Mouse (Mus musculus) frontal cortex, postnatal 14 days (tissue): ENCODE results near the gene Ldoc1.

Experiments used
- DNase-seq, 2 experiments: peaks; one replicate each; pipeline ENCODE4 v3.0.0; 2022; ENCODE audit warnings: low spot score in 2 of 2

The Ldoc1 gene

GRCm38 (mm10) chrX:61709302-61710033 lies at the start of gene Ldoc1:
Gene Ldoc1, plus strand, starts transcription at chrX:61709497.
- no peak for DNase-seq

- DNase-seq, result no peak
Observed at GRCm38 (mm10) chrX:61710131-61710530, 834 bp downstream of the Ldoc1 start.

GRCm38 (mm10) chrX:61722281-61723028 lies 13.2 kb downstream of the Ldoc1 start:
- peak in 1 of 2 experiments; percentile 18 for DNase-seq

GRCm38 (mm10) chrX:61723029-61723980 lies 14.0 kb downstream of the Ldoc1 start:
- DNase-seq, result no peak

- DNase-seq, result no peak
Observed at GRCm38 (mm10) chrX:61727516-61728310, 18.4 kb downstream of the Ldoc1 start.
